8 mouse cellular contexts compared by ENCODE assay signal in genomic region chr9:37144251-37144650, GRCm38 (mm10). TPM values are rescaled to one million over a fixed set of nuclear protein-coding genes. Genes with fewer than 3 reads are reported as not detected.
A peak's percentile ranks its signal among the peaks of the same experiment; 100 is the strongest.
DNase-seq lines count a peak whose midpoint lies in the region; ATAC-seq and TF ChIP-seq lines count a peak whose summit lies in the region.

No protein-coding gene starts in this region.

- peak overlapping the region; percentile 81 for H3K4me3 ChIP-seq in heart, embryonic 13.5 days
- peak overlapping the region; percentile 69 for H3K4me3 ChIP-seq in limb, embryonic 14.5 days (replicated peaks; ENCODE audit: low read length)

- TF ChIP-seq POLR2A in limb, embryonic 14.5 days (IDR thresholded peaks at IDR 0.05; ENCODE audit: borderline replicate concordance, extremely low read depth, insufficient read depth, insufficient read length), result no peak

- H3K9ac ChIP-seq in heart, embryonic 13.5 days, result peak overlapping the region; percentile 95
- peak overlapping the region; percentile 83 for H3K9ac ChIP-seq in limb, embryonic 14.5 days (ENCODE audit: low read depth, low read length, severe bottlenecking)

- ATAC-seq in heart, embryonic 13.5 days (ENCODE audit: extremely low read depth, insufficient number of reproducible peaks, low FRiP score, low TSS enrichment), result no peak
- ATAC-seq in limb, embryonic 14.5 days (ENCODE audit: low FRiP score, low read depth), result no peak

- H3K4me2 ChIP-seq in heart, embryonic 13.5 days, result peak overlapping the region; percentile 88
- H3K4me2 ChIP-seq in limb, embryonic 14.5 days (replicated peaks; ENCODE audit: low read depth, low read length, severe bottlenecking), result peak overlapping the region; percentile 89

- 5% methylated on average over 21 of the region's 21 CpGs for WGBS in heart, embryonic 13.5 days
- 5% methylated on average over 21 of the region's 21 CpGs for WGBS in limb, embryonic 14.5 days

- intact Hi-C loops in left cerebral cortex, postnatal 25 days (cut with DNase I), result no loop called here

- DNase-seq in left cerebral cortex, postnatal 25 days (ENCODE audit: low spot score in 2 of 2), result peak; percentile 27 to 34
- no peak for DNase-seq in left cerebral cortex, adult 18-20 months (ENCODE audit: low spot score in 2 of 2)
- DNase-seq in embryo, embryonic 10 days (ENCODE audit: low spot score), result peak; percentile 90
- no peak for DNase-seq in limb, embryonic 14.5 days (ENCODE audit: low spot score)
- peak; percentile 76 for DNase-seq in ovary, postnatal 36 days (ENCODE audit: low spot score)
- DNase-seq in layer of hippocampus, adult 8-10 months (ENCODE audit: low spot score in 2 of 2), result no peak
- DNase-seq in adrenal gland, adult 8-10 months, result no peak

- H3K36me3 ChIP-seq in heart, embryonic 13.5 days, result no peaks in the 10 kb centered on the region
- H3K36me3 ChIP-seq in limb, embryonic 14.5 days (ENCODE audit: control insufficient read depth, insufficient read depth, low read length), result no peaks in the 10 kb centered on the region

- no peaks in the 10 kb centered on the region for H3K9me3 ChIP-seq in heart, embryonic 13.5 days
- H3K9me3 ChIP-seq in limb, embryonic 14.5 days (ENCODE audit: control insufficient read depth, low read length), result no peaks in the 10 kb centered on the region

- H3K27me3 ChIP-seq in heart, embryonic 13.5 days (replicated peaks), result peaks cover 14% of the 10 kb centered on the region; the same call in 1 of the 2 replicates
- peaks cover 35% of the 10 kb centered on the region for H3K27me3 ChIP-seq in limb, embryonic 14.5 days (ENCODE audit: control insufficient read depth, insufficient read depth, low read length)

- H3K4me1 ChIP-seq in heart, embryonic 13.5 days, result peaks cover 59% of the 10 kb centered on the region
- peaks cover 54% of the 10 kb centered on the region for H3K4me1 ChIP-seq in limb, embryonic 14.5 days (ENCODE audit: control insufficient read depth, insufficient read depth, low read length)

- H3K27ac ChIP-seq in heart, embryonic 13.5 days (replicated peaks), result peak overlapping the region; percentile 95
- no peak overlapping the region for H3K27ac ChIP-seq in limb, embryonic 14.5 days (replicated peaks; ENCODE audit: low read depth, low read length)

RNA-seq across cellular contexts. Expression of gene Pknox2, which starts 3.0 kb away (rescaled TPM):
- 10 to 100 TPM; 76.7 to 78.9 TPM for total RNA-seq in left cerebral cortex, postnatal 25 days (2021)
- total RNA-seq in left cerebral cortex, adult 18-20 months (2021), result 10 to 100 TPM; 83.0 to 90.7 TPM
- polyA plus RNA-seq in heart, embryonic 13.5 days (2015; fragmentation: Nextera tagmentation; extraction: Ambion mirVana), result 4.9 and 5.7 TPM in 2 replicates
- polyA plus RNA-seq in limb, embryonic 14.5 days (2012; rRNA removed), result 14.5 and 18.7 TPM in 2 replicates
- polyA plus RNA-seq in limb, embryonic 14.5 days (2014; fragmentation: Nextera tagmentation; extraction: Ambion mirVana), result 6.2 and 7.3 TPM in 2 replicates
- 10 to 100 TPM; 38.5 to 59.5 (median 43.0) TPM for total RNA-seq in layer of hippocampus, adult 8-10 months (2022)
- total RNA-seq in adrenal gland, adult 8-10 months (2022), result 1 to 10 TPM; 3.0 to 5.4 (median 5.4) TPM

Comparison
In these comparisons a context has a peak if more than half of its experiments do, and no peak if none do; other contexts are left out.
1. DNase-seq: peak in left cerebral cortex, postnatal 25 days (2 of 2), embryo, embryonic 10 days (single experiment) and ovary, postnatal 36 days (single experiment); none in left cerebral cortex, adult 18-20 months (0 of 2), limb, embryonic 14.5 days (single experiment), layer of hippocampus, adult 8-10 months (0 of 2) and adrenal gland, adult 8-10 months (single experiment).
2. RNA of gene Pknox2, which starts 3.0 kb away (total RNA-seq): 83.0 to 90.7 TPM in left cerebral cortex, adult 18-20 months, 76.7 to 78.9 TPM in left cerebral cortex, postnatal 25 days and 38.5 to 59.5 TPM in layer of hippocampus, adult 8-10 months; 3.0 to 5.4 TPM in adrenal gland, adult 8-10 months; every median in the first group is over 4 times any median in the second.